In the genomic region with DNA sequence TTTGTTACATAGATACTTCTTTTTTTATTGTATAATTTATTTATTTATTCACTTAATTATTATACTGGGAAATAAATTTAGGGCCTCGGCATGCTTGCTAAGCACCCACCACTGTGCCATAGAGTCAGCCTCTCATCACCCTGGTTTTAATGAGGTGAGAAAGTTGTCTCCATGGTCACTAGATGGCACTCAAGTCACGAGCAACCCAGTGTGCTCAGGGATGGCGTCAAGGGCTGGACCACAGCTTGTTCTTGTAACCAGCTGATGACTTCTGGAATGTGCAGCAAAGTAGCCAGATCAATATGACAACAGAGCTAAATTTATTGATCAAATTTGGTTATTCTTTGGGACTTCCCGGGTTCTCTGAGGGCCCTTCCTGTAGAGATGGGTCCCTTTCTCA, we compare ENCODE assay signal across 9 mouse cellular contexts.
DNase-seq lines count a peak whose midpoint lies in the region; ATAC-seq and TF ChIP-seq lines count a peak whose summit lies in the region.
"Had no signal": no experiment of that assay in that cellular context is flagged by ENCODE, and none has a peak within 500 bp of the region (broad histone marks: within the 10 kb centered on the region; RNA-seq: fewer than 3 reads in every experiment).

No protein-coding gene starts in this region.

- no peak overlapping the region for H3K9ac ChIP-seq in forebrain, embryonic 11.5 days (ENCODE audit: low read length)
- no peak overlapping the region for H3K9ac ChIP-seq in hindbrain, embryonic 11.5 days (ENCODE audit: low read depth, low read length)

- H3K4me2 ChIP-seq in forebrain, embryonic 11.5 days (ENCODE audit: low read depth, low read length, severe bottlenecking): no peak overlapping the region
- no peak overlapping the region for H3K4me2 ChIP-seq in hindbrain, embryonic 11.5 days (replicated peaks; ENCODE audit: low read depth, low read length)

- no peaks in the 10 kb centered on the region for H3K9me3 ChIP-seq in forebrain, embryonic 11.5 days (ENCODE audit: control insufficient read depth, low read length)
- H3K9me3 ChIP-seq in forebrain, embryonic 10.5 days: peaks cover 2% of the 10 kb centered on the region; the same call in 1 of the 2 replicates
- no peaks in the 10 kb centered on the region for H3K9me3 ChIP-seq in hindbrain, embryonic 11.5 days (ENCODE audit: control insufficient read depth, low read length)
- H3K9me3 ChIP-seq in limb, embryonic 10.5 days (replicated peaks): no peaks in the 10 kb centered on the region

- H3K27me3 ChIP-seq in forebrain, embryonic 11.5 days (ENCODE audit: control insufficient read depth, insufficient read depth, low read length): no peaks in the 10 kb centered on the region
- H3K27me3 ChIP-seq in forebrain, embryonic 10.5 days (ENCODE audit: poor library complexity, severe bottlenecking): peaks cover 10% of the 10 kb centered on the region; the same call in 1 of the 2 replicates
- no peaks in the 10 kb centered on the region for H3K27me3 ChIP-seq in cerebellum, adult 2 months (ENCODE audit: control insufficient read depth, insufficient read depth, low read length)
- no peaks in the 10 kb centered on the region for H3K27me3 ChIP-seq in hindbrain, embryonic 11.5 days (ENCODE audit: control insufficient read depth, insufficient read depth, low read length)
- H3K27me3 ChIP-seq in limb, embryonic 10.5 days (ENCODE audit: low read depth, poor library complexity, severe bottlenecking): no peaks in the 10 kb centered on the region
- H3K27me3 ChIP-seq: Patski had no signal

- TF ChIP-seq CTCF in cerebellum, adult 2 months (IDR thresholded peaks at IDR 0.05; ENCODE audit: borderline replicate concordance, insufficient read depth, low read depth, low read length): peak; percentile 98
- peak; percentile 39; the same call in 1 of the 2 replicates for TF ChIP-seq CTCF in olfactory bulb, adult 2 months (IDR thresholded peaks at IDR 0.05; ENCODE audit: insufficient read depth, low read depth, low read length)

- H3K4me1 ChIP-seq in forebrain, embryonic 11.5 days (replicated peaks; ENCODE audit: control insufficient read depth, insufficient read depth, low read length): no peaks in the 10 kb centered on the region
- peaks cover 4% of the 10 kb centered on the region; the same call in 1 of the 2 replicates for H3K4me1 ChIP-seq in forebrain, embryonic 10.5 days
- H3K4me1 ChIP-seq in cerebellum, adult 2 months (ENCODE audit: control insufficient read depth, insufficient read depth, low read length): no peaks in the 10 kb centered on the region
- no peaks in the 10 kb centered on the region for H3K4me1 ChIP-seq in hindbrain, embryonic 11.5 days (replicated peaks; ENCODE audit: control insufficient read depth, insufficient read depth, low read length)
- peaks cover 40% of the 10 kb centered on the region for H3K4me1 ChIP-seq in limb, embryonic 10.5 days
- no peaks in the 10 kb centered on the region for H3K4me1 ChIP-seq in olfactory bulb, adult 2 months (ENCODE audit: control insufficient read depth, insufficient read depth, low read length)

- no peaks in the 10 kb centered on the region for H3K36me3 ChIP-seq in forebrain, embryonic 11.5 days (ENCODE audit: control insufficient read depth, insufficient read depth, low read length)
- H3K36me3 ChIP-seq in forebrain, embryonic 10.5 days (replicated peaks): no peaks in the 10 kb centered on the region
- H3K36me3 ChIP-seq in hindbrain, embryonic 11.5 days (ENCODE audit: control insufficient read depth, insufficient read depth, low read length): no peaks in the 10 kb centered on the region
- H3K36me3 ChIP-seq in limb, embryonic 10.5 days: no peaks in the 10 kb centered on the region

- no peak; the same call in 1 of the 2 replicates for ATAC-seq in forebrain, embryonic 11.5 days (replicated peaks; ENCODE audit: low FRiP score)
- peak; percentile 52; the same call in 1 of the 2 replicates for ATAC-seq in hindbrain, embryonic 11.5 days (ENCODE audit: low FRiP score)
- ATAC-seq: Patski had no signal

- DNase-seq in forebrain, embryonic 11.5 days (ENCODE audit: low spot score): peak; percentile 71
- no peak for DNase-seq in forebrain, embryonic 10.5 days (ENCODE audit: extremely low spot score, low spot score)
- DNase-seq in 3T3-L1 (ENCODE audit: low read depth, low spot score): peak; percentile 82
- DNase-seq in cerebellum, adult 2 months: peak; percentile 47 to 53
- peak; percentile 75 for DNase-seq in hindbrain, embryonic 11.5 days (ENCODE audit: low spot score)
- DNase-seq in limb, embryonic 10.5 days (ENCODE audit: low spot score): peak; percentile 68
- no peak for DNase-seq in natural killer cell, adult 2 months (ENCODE audit: low spot score in 2 of 2)

- no peak for TF ChIP-seq POLR2A in cerebellum, adult 2 months (IDR thresholded peaks at IDR 0.05; ENCODE audit: borderline replicate concordance, insufficient read depth, low read length)
- no peak for TF ChIP-seq POLR2A in olfactory bulb, adult 2 months (IDR thresholded peaks at IDR 0.05; ENCODE audit: insufficient read depth, low read depth, low read length)

- WGBS in forebrain, embryonic 11.5 days: 29% methylated on average over 4 of the region's 4 CpGs
- WGBS in forebrain, embryonic 10.5 days: 30% methylated on average over 4 of the region's 4 CpGs
- 20% methylated on average over 4 of the region's 4 CpGs for WGBS in cerebellum, adult 2 months
- WGBS in hindbrain, embryonic 11.5 days: 31% methylated on average over 4 of the region's 4 CpGs
- 24% methylated on average over 4 of the region's 4 CpGs for WGBS in limb, embryonic 10.5 days
- WGBS in olfactory bulb, adult 2 months: 28% methylated on average over 4 of the region's 4 CpGs

- no peak overlapping the region for H3K4me3 ChIP-seq in forebrain, embryonic 11.5 days (ENCODE audit: low read depth, low read length)
- H3K4me3 ChIP-seq in forebrain, embryonic 10.5 days: no peak overlapping the region
- H3K4me3 ChIP-seq in cerebellum, adult 2 months (replicated peaks; ENCODE audit: insufficient read depth, low read depth, low read length): no peak overlapping the region
- no peak overlapping the region for H3K4me3 ChIP-seq in hindbrain, embryonic 11.5 days (ENCODE audit: low read depth, low read length)
- H3K4me3 ChIP-seq in limb, embryonic 10.5 days: no peak overlapping the region
- H3K4me3 ChIP-seq in olfactory bulb, adult 2 months (ENCODE audit: insufficient read depth, low read depth, low read length): no peak overlapping the region

- no peak overlapping the region for H3K27ac ChIP-seq in forebrain, embryonic 11.5 days (ENCODE audit: low read depth, low read length)
- no peak overlapping the region for H3K27ac ChIP-seq in forebrain, embryonic 10.5 days
- H3K27ac ChIP-seq in cerebellum, adult 2 months (ENCODE audit: insufficient read depth, low read length): no peak overlapping the region
- no peak overlapping the region for H3K27ac ChIP-seq in hindbrain, embryonic 11.5 days (ENCODE audit: low read depth, low read length)
- H3K27ac ChIP-seq in limb, embryonic 10.5 days: no peak overlapping the region
- no peak overlapping the region for H3K27ac ChIP-seq in olfactory bulb, adult 2 months (ENCODE audit: insufficient read depth, low read depth, low read length)

Comparison
In these comparisons a context has a peak if more than half of its experiments do, and no peak if none do; other contexts are left out.
1. DNase-seq: peak in forebrain, embryonic 11.5 days (single experiment), 3T3-L1 (single experiment), cerebellum, adult 2 months (2 of 2), hindbrain, embryonic 11.5 days (single experiment) and limb, embryonic 10.5 days (single experiment); none in forebrain, embryonic 10.5 days (single experiment) and natural killer cell, adult 2 months (0 of 2).